Mouse (Mus musculus) MEL (cell line): ENCODE results near the gene Fars2.
"Not testable (repeated sequence)": the region's sequence is repeated elsewhere in the genome, so short reads cannot be mapped to it uniquely, and the experiment has no call there.

Experiments used
- CTCF ChIP-seq, 3 experiments: IDR thresholded peaks in 2 of 3; conservative IDR thresholded peaks in 1 of 3; 2 replicates each; pipeline ENCODE4 v1.5.1; 2011 to 2012; ENCODE audit warnings: low read length in 3 of 3, low read depth in 2 of 3, mild to moderate bottlenecking in 2 of 3, improper control_type of control experiment in 1 of 3, inconsistent platforms in 1 of 3, mixed read lengths in 1 of 3, moderate library complexity in 1 of 3; ENCODE audit not compliant: control insufficient read depth in 1 of 3, insufficient read depth in 1 of 3, poor library complexity in 1 of 3, severe bottlenecking in 1 of 3
- E2F4 ChIP-seq: IDR thresholded peaks from 2 replicates; pipeline ENCODE4 v1.6.1; 2011; ENCODE audit warnings: low read depth, low read length, improper control_type of control experiment, borderline replicate concordance
- ELF1 ChIP-seq: IDR thresholded peaks from 2 replicates; pipeline ENCODE4 v1.6.1; 2014; ENCODE audit warnings: low read depth, mild to moderate bottlenecking, inconsistent platforms, low read length, improper control_type of control experiment, moderate library complexity
- KAT2A ChIP-seq: conservative IDR thresholded peaks from 2 replicates; pipeline ENCODE4 v1.6.1; 2012; ENCODE audit warnings: low read depth, low read length, improper control_type of control experiment, inconsistent platforms
- MXI1 ChIP-seq: IDR thresholded peaks from 2 replicates; pipeline ENCODE4 v1.6.1; 2011; ENCODE audit warnings: mild to moderate bottlenecking, low read depth, low read length, improper control_type of control experiment
- RCOR1 ChIP-seq: IDR thresholded peaks from 2 replicates; pipeline ENCODE4 v1.6.1; 2012; ENCODE audit warnings: low read depth, mild to moderate bottlenecking, inconsistent platforms, low read length, improper control_type of control experiment

- not testable (repeated sequence) for TF ChIP-seq ELF1; CTCF (IDR thresholded peaks at IDR 0.05 in 2 of 3, conservative IDR thresholded peaks at IDR 0.05 in 1 of 3; ENCODE audit: control insufficient read depth in 1 of 3, insufficient read depth in 1 of 3, low read depth in 2 of 3, low read length in 3 of 3, poor library complexity in 1 of 3, severe bottlenecking in 1 of 3); E2F4; RCOR1; KAT2A; MXI1
These were observed 55.8 kb downstream of the Fars2 start for GRCm38 (mm10) chr13:36172981-36173380.
